Mouse (Mus musculus): ENCODE measurements around the gene F11r.

The F11r gene

DNA sequence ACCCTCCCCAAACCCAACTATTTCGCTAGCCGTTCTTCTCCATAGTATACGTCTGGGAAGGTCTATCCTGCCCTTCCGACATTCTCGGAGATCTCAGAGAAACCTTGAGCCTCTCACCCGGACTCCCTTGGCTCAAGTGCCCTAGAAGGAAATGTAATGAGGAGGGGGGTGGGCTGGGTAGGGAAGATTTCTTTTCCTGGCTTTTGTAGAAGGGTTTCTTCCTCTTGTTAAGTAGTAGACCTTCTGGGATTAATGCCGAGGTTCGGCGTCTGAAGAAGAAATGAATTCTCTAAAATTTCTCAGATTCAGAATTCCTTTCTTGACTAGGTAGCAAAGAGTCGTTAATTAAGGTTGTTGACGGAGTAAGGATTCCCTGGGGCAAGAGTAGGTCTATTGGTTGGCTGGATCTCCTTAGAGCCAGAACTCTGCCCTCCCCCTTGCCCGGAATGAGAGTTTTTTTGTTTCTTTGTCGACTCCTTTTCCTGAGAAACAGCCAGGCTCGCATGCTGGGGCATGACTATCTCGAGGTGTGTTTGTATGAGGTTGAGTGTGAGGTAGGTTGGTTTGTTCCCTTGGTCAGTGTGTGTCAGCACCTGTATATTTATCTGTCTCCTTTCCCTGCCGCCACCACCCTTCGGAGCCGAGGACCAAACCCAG, 807 bp downstream of the F11r start:
- DNase-seq (ENCODE audit: low read depth): no peak

- DNase-seq (ENCODE audit: low read depth): no peak
Observed at GRCm38 (mm10) chr1:171439072-171439471, 1.7 kb downstream of the F11r start.

DNA sequence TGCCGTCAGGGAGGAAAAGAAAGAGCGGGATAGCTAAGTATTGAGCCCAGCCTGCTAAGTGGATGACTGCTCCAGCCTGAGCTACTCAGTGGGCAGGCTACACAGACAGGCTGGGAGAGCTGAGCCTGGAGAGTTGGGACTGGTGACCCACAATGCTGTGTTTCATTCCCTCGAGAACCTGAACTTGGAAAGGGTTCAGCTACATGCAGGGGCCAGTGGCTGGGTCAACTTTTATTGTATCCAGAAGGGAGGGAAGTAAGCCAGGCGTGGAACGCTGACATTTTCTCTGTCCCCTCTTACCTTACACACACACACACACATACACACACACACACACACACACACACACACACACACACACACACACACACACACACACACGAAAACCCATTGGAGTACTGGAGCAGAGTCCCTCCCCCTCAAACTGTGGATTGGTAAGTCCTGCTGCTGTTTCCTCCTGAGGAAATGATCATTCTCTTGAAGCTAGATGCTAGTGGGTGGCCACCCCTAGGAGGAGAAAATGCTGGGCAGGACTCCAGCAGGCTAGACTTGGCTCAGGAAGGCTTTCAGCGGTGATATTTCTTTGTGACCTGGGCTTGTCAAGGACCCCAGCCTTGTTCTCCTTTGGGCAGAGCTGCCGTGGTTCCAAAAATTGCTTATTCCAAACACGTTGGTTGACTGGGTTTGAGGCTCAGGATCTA, 2.8 kb downstream of the F11r start:
- peak; percentile 81 for DNase-seq (ENCODE audit: low read depth)

- DNase-seq (ENCODE audit: low read depth): peak; percentile 71
Observed at GRCm38 (mm10) chr1:171441466-171442412, 4.4 kb downstream of the F11r start.

GRCm38 (mm10) chr1:171442413-171442760, 5.1 kb downstream of the F11r start:
- DNase-seq (ENCODE audit: low read depth): no peak

- DNase-seq (ENCODE audit: low read depth): no peak
Observed at GRCm38 (mm10) chr1:171445050-171445449, 7.7 kb downstream of the F11r start.

DNA sequence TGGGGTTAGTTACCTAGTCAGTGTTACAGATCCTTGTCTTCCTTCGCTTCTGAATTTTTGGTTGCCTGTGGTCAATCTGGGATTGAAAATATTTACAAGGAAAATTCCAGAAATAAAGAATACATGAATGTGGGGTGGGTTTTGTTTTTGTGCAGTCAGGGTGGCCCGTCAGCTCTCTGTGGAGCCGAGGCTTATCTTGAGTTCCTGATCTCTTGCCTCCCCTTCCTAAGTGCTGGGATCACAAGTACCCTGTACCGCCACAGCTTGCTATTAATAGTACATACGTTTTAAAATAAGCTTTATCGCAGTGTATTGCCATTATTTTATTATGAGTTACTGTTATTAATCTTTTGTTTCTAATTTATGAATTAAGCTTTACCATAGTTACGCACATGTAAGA, 9.5 kb downstream of the F11r start:
- DNase-seq (ENCODE audit: low read depth): no peak

DNA sequence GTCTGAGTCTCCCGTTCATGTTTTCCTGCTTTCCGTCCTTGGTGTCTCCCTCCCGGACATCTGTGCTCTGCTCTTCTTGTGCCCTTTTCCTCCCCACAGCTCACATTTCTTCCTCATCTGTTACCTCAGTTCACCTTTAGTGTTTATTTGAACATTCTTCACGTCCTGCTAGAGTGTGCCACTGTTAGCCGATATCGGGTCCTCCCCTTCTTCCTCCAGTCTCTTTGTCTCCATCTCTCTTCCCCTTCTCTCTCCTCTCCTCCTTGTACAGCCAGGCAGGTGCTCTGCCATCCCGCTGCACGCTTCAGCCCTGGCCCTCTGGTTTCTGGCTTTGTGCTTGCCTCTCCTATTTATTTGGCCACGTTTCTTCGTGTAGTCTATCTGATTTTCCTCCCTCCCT, 10.4 kb downstream of the F11r start:
- DNase-seq (ENCODE audit: low read depth): no peak

DNA sequence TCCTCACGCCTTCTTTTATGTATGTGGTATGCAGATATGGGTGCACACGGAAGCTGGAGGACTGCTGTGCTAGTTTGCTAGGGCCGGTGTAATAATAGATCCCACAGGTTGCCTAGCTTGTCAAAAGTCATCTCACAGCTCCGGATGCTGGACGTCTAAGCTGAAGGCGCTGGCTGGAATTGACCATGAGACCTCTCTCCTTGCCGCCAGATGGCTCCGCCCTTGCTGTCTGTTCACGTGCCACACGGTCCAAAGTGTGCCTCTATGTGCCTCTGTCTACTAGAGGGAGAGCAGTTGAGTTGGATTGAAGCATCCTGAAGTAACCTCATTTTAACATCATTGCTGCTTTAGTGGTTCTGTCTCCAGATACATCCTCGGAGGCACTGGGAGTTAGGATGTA, 12.7 kb downstream of the F11r start:
- DNase-seq (ENCODE audit: low read depth): no peak

DNA sequence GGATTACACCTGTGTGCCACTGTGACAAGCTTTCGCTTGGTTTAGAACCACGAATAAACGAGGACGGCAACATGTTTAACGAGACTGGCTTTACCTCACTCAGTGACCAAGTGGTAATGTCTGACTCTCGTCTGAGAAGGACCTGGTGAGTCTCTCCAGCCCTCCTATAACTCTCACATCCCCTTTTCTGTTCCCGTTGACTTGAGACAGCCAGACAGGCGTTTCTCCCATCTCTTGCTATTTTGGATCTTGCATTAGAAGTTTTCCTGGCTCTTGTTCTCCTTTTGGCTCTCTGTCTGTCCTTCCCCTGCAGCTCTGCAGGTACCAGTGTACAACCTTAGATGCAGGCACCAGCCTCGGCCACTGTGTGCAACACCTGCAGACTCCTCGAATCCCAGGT, 13.7 kb downstream of the F11r start:
- DNase-seq (ENCODE audit: low read depth): no peak

GRCm38 (mm10) chr1:171452522-171452921, 15.2 kb downstream of the F11r start:
- no peak for DNase-seq (ENCODE audit: low read depth)

GRCm38 (mm10) chr1:171452923-171453322, 15.6 kb downstream of the F11r start:
- peak; percentile 38 for DNase-seq (ENCODE audit: low read depth)

- peak; percentile 39 for DNase-seq (ENCODE audit: low read depth)
Observed at GRCm38 (mm10) chr1:171454926-171455325, 17.6 kb downstream of the F11r start.

DNA sequence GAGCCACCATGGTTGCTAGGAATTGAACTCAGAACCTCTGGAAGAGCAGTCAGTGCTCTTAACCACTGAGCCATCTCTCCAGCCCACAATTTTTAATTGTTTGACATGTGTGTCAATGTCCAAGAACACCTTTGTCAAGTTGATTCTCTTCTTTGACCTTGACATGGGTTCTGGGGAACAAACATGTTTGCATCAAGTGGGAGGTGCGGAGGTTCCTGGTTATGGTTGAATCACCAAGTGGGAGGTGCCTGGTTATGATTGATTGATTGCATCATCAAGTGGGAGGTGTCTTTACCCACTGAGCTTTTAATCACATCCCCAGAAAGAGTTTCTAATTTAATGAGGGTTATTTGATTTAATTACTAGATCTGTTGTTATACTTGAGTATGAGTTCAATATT, 20.2 kb downstream of the F11r start:
- peak; percentile 37 for DNase-seq (ENCODE audit: low read depth)

- DNase-seq (ENCODE audit: low read depth): no peak
Observed at GRCm38 (mm10) chr1:171459791-171460190, 22.5 kb downstream of the F11r start.

DNA sequence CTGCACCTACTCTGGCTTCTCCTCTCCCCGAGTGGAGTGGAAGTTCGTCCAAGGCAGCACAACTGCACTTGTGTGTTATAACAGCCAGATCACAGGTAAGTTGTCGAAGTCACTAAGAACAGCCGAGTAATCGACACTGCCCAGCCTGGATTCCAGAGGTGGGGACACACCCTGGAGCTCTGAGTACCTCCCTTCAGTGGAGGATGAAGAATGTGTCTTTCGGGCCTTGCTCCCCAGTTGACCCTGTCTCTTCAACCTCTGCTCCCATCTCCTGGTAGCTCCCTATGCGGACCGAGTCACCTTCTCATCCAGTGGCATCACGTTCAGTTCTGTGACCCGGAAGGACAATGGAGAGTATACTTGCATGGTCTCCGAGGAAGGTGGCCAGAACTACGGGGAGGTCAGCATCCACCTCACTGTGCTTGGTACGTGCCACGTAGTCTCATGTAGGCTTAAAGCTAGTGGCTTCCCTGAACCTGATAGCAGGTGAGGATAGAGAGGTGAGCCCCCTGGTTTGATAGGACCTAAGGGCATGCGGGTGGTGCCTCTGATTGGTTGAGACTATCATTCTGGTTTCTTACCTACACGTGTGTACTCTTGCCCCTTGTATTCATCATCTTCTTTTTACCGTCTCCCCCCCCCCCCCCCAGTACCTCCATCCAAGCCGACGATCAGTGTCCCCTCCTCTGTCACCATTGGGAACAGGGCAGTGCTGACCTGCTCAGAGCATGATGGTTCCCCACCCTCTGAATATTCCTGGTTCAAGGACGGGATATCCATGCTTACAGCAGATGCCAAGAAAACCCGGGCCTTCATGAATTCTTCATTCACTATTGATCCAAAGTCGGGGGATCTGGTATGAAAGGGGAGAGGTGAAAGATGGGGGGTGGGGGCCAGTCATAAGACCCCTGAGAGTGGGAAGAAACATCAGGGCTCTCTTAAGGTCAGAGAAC, 23.5 kb downstream of the F11r start:
- DNase-seq (ENCODE audit: low read depth): no peak

DNA sequence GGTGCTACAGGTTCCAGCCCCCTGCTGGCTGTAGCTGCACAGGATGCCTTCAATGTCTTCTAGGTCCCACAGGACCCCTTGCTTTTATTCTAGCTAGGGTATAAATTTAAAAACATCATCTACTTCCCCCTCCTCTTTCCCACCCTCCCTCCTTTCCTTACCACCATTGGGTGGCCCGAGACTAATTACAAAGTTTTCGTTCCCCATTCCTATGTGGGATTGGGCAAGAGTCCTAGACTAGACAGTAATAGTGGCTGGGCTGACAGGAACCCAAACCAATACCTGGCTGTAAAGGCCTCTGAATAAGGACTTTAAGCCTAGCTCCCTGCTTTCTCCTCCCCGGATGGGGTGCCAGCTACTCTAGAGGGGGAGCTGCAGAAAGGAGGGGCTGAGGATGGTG, 25.8 kb downstream of the F11r start:
- DNase-seq (ENCODE audit: low read depth): no peak

GRCm38 (mm10) chr1:171465749-171466412, 28.5 kb downstream of the F11r start:
- no peak for DNase-seq (ENCODE audit: low read depth)

- no peak for DNase-seq (ENCODE audit: low read depth)
Observed at GRCm38 (mm10) chr1:171466565-171466964, 29.2 kb downstream of the F11r start.

GRCm38 (mm10) chr1:171469678-171470077, 32.3 kb downstream of the F11r start:
- DNase-seq (ENCODE audit: low read depth): peak; percentile 34

- peak; percentile 92 for DNase-seq (ENCODE audit: low read depth)
Observed at GRCm38 (mm10) chr1:171470371-171470871, 33.1 kb downstream of the F11r start.

Measured in 416B (cell line).